Mouse (Mus musculus): ENCODE results near the gene Notum. TPM values are rescaled to one million over a fixed set of nuclear protein-coding genes. Genes with fewer than 3 reads are reported as not detected.

Gene Notum
- polyA plus RNA-seq, 1 experiment from 2014 or later: 2.5 TPM

DNA sequence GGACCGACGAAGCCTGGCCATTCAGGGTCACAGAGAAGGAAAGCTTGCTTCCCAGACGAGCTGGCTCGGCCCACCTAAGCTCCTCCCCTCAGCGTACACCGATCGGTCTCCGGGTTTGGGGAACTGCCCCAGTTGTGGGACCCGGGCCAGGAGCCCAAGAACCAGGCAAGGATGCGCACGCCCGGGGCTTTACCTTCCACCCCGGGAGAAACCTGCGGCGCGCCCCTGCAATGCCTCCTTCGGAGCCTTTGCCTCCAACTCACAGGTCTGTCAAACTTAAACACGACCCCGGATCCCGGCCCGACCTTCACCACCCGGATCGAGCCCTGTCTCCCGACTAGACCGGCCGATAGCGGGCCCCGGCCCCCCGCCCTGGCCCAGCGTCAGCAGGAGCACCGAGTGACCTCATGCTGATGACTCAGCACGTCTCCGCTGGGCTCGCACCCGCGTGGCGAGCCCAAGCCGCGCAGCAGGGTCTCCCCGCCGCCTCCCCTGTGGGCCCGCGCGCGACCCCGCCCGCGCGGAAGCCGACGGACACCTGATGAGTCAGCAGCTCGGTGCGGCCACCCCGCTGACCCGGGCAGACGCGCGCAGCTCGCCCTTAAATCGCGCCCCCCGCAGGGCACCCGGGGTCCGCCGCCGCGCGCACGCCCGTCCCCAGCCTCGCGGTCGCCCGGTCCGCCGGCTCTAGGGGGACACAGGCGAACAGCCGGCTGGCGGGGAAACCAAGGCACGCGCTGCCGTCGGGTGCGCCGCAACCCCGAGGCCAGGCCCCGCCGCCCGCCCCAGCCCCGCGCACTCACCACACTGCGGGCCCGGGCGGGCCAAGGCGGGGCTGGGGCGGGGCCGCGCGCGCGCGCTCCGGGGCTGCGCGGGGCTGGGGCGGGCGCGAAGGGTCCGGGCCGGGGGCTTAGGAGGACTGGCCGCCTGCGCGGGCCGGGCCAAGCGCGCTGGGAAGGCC, 28.1 kb downstream of the Notum start:
- Histone ChIP-seq H3K36me3 (ENCODE audit: control insufficient read depth, insufficient read depth, low read length) (peaks cover 5% of the 10 kb centered on the region; the same call in 1 of the 2 replicates), H3K9ac (ENCODE audit: low read length) (peak overlapping the region; percentile 99), H3K4me2 (ENCODE audit: low read depth, low read length) (peak overlapping the region; percentile 82), H3K27me3 (ENCODE audit: control insufficient read depth, insufficient read depth, low read length) (no peaks in the 10 kb centered on the region), H3K9me3 (replicated peaks; ENCODE audit: control insufficient read depth, low read length) (no peaks in the 10 kb centered on the region), H3K4me1 (ENCODE audit: control insufficient read depth, insufficient read depth, low read length) (peaks cover 39% of the 10 kb centered on the region), H3K4me3 (replicated peaks; ENCODE audit: low read length) (peak overlapping the region; percentile 91), H3K27ac (ENCODE audit: low read length) (peak overlapping the region; percentile 96)
- peak; percentile 78 for ATAC-seq (ENCODE audit: insufficient read depth, low FRiP score)
- under 1% methylated on average over 104 of the region's 116 CpGs for WGBS

DNA sequence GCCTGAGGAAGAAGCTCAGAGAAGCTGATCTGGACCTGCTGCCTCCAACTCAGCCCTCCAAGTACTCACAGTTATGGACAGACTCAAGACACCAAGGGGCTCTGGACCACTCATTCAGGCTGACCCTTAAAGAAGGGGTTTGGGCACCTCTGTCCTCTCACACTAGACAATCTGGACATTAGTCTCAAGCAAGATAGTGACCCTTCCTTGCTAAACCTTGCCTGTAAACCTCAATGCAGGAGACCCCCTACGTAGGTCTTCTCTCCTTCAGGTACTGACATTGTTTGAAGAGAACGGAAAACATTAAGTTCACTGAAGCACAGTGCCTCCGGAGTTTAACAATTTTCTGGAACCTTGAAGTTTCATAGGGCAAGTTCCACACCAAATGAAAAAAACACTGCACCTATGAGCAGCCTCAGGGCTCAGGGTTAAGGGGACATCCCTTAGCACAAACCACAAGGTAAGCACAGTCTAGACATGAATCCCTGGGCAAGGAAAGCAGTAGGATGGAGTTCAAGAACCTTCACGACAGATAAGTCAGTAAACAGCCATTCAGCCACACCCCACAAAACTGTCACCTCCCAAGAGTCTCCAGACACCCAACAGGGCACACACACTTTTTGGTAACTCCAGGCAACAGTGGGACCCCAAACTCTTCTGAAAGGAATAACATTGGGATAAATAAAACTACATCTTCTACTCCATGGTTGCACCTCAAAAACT, 29.1 kb downstream of the Notum start:
- ATAC-seq (ENCODE audit: insufficient read depth, low FRiP score): no peak
- Histone ChIP-seq H3K36me3 (ENCODE audit: control insufficient read depth, insufficient read depth, low read length) (peaks cover 5% of the 10 kb centered on the region; the same call in 1 of the 2 replicates), H3K9ac (ENCODE audit: low read length) (peak overlapping the region; percentile 99), H3K27ac (ENCODE audit: low read length) (peak overlapping the region; percentile 96), H3K4me2 (ENCODE audit: low read depth, low read length) (peak overlapping the region; percentile 82), H3K27me3 (ENCODE audit: control insufficient read depth, insufficient read depth, low read length) (no peaks in the 10 kb centered on the region), H3K4me1 (ENCODE audit: control insufficient read depth, insufficient read depth, low read length) (peaks cover 39% of the 10 kb centered on the region), H3K4me3 (replicated peaks; ENCODE audit: low read length) (peak overlapping the region; percentile 91), H3K9me3 (replicated peaks; ENCODE audit: control insufficient read depth, low read length) (no peaks in the 10 kb centered on the region)
- 38% methylated on average over 4 of the region's 4 CpGs for WGBS

DNA sequence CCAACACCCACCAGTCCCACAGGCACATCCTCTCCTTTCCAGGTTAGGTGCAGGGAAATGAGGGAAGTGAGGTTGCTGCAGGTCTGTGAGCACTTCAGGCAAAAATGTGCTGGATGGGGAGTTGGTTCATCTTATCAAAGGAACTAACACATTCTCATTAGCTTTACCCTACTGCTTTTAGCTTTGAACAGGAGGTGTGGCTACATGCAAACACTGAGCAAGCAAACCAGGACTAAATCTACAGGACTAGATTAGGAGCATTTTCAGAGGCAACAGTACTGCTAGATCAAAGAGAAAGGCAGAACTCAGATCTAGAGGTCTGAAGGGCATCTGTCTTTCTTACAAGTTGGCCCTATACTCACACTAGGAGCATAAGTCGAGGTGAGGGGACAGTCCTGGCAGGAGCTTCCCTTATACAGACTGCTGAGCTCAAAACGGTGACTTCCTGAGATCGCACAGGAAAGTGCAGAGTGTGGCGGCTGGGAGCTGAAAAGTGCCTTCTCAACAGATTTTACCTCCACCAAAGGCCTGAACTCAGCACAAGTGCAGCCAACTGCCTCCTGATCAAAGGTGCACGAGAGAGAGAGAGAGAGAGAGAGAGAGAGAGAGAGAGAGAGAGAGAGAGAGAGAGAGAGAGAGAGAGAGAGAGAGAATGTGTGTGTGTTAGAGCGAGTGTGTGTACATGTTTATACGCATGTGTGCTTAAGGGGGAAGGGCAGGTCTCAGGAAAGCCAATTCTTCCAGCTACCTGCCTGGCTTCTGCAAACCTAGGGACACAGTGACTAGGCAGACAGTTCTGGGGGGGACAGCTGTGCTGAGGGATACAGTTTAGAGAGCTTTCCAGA, 29.9 kb downstream of the Notum start:
- H3K36me3 ChIP-seq (ENCODE audit: control insufficient read depth, insufficient read depth, low read length): peaks cover 5% of the 10 kb centered on the region; the same call in 1 of the 2 replicates
- ATAC-seq (ENCODE audit: insufficient read depth, low FRiP score): no peak
- H3K27ac ChIP-seq (ENCODE audit: low read length): peak overlapping the region; percentile 96
- H3K27me3 ChIP-seq (ENCODE audit: control insufficient read depth, insufficient read depth, low read length): no peaks in the 10 kb centered on the region
- peak overlapping the region; percentile 91 for H3K4me3 ChIP-seq (replicated peaks; ENCODE audit: low read length)
- H3K4me1 ChIP-seq (ENCODE audit: control insufficient read depth, insufficient read depth, low read length): peaks cover 39% of the 10 kb centered on the region
- 22% methylated on average over 7 of the region's 7 CpGs for WGBS
- peak overlapping the region; percentile 82 for H3K4me2 ChIP-seq (ENCODE audit: low read depth, low read length)
- H3K9ac ChIP-seq (ENCODE audit: low read length): peak overlapping the region; percentile 99
- H3K9me3 ChIP-seq (replicated peaks; ENCODE audit: control insufficient read depth, low read length): no peaks in the 10 kb centered on the region

DNA sequence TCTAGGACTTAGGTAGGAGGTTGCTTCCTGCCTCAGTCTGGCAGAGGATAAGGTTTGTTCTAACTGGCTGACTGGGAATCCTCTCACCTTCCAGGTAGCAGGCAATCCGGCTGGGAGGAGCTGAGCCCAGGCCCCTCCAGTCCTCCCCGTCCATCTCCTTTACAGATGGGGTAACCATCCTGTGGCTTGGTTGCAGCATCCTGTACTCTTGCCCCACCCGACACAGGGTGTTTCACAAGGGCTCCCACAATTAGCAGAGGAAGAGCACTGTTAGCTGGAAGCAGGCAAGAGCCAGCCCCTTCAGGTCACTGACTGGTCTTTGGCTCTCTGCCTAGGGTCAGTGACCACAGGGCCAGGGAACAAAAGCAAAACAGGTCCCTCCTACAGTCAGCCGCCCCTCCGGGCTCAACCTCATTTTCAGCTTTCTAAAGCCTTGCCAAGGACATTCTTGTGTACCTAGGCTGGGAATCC, 30.5 kb downstream of the Notum start:
- Histone ChIP-seq H3K9ac (ENCODE audit: low read length) (peak overlapping the region; percentile 67), H3K9me3 (replicated peaks; ENCODE audit: control insufficient read depth, low read length) (no peaks in the 10 kb centered on the region), H3K4me2 (ENCODE audit: low read depth, low read length) (peak overlapping the region; percentile 42)

DNA sequence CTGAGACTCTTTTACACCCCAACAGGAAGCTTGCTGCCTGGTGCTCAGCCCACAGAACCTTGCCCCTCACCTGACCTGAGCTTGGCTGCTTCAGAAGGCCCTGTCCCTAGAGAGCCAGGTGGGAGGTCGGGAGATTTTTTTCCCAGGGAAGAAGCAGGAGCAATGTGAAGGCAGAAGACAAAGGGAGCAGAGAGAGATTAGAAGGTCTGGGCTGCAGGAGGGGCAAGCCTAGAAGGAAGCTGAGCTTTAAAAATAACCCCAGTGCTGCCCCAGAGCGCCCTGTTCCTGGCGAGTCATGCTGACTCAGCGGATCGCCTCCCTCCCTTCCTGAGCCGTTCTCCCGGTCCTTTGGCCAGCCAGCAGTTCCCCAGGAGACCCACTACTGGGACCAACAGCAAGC, 31.1 kb downstream of the Notum start:
- peak overlapping the region; percentile 96 for H3K27ac ChIP-seq (ENCODE audit: low read length)
- ATAC-seq (ENCODE audit: insufficient read depth, low FRiP score): no peak
- WGBS: 34% methylated on average over 7 of the region's 7 CpGs
- H3K27me3 ChIP-seq (ENCODE audit: control insufficient read depth, insufficient read depth, low read length): no peaks in the 10 kb centered on the region
- peak overlapping the region; percentile 67 for H3K9ac ChIP-seq (ENCODE audit: low read length)
- H3K4me2 ChIP-seq (ENCODE audit: low read depth, low read length): peak overlapping the region; percentile 42
- no peaks in the 10 kb centered on the region for H3K9me3 ChIP-seq (replicated peaks; ENCODE audit: control insufficient read depth, low read length)
- H3K4me3 ChIP-seq (replicated peaks; ENCODE audit: low read length): peak overlapping the region; percentile 32
- peaks cover 45% of the 10 kb centered on the region for H3K4me1 ChIP-seq (ENCODE audit: control insufficient read depth, insufficient read depth, low read length)
- peaks cover 5% of the 10 kb centered on the region; the same call in 1 of the 2 replicates for H3K36me3 ChIP-seq (ENCODE audit: control insufficient read depth, insufficient read depth, low read length)

More for the DNA sequence above, 30.5 kb downstream of the Notum start:
- H3K27ac ChIP-seq (ENCODE audit: low read length): peak overlapping the region; percentile 96
- WGBS: 38% methylated on average over 5 of the region's 5 CpGs
- peaks cover 40% of the 10 kb centered on the region for H3K4me1 ChIP-seq (ENCODE audit: control insufficient read depth, insufficient read depth, low read length)
- H3K27me3 ChIP-seq (ENCODE audit: control insufficient read depth, insufficient read depth, low read length): no peaks in the 10 kb centered on the region
- ATAC-seq (ENCODE audit: insufficient read depth, low FRiP score): no peak
- H3K36me3 ChIP-seq (ENCODE audit: control insufficient read depth, insufficient read depth, low read length): peaks cover 5% of the 10 kb centered on the region; the same call in 1 of the 2 replicates
- peak overlapping the region; percentile 32 for H3K4me3 ChIP-seq (replicated peaks; ENCODE audit: low read length)

DNA sequence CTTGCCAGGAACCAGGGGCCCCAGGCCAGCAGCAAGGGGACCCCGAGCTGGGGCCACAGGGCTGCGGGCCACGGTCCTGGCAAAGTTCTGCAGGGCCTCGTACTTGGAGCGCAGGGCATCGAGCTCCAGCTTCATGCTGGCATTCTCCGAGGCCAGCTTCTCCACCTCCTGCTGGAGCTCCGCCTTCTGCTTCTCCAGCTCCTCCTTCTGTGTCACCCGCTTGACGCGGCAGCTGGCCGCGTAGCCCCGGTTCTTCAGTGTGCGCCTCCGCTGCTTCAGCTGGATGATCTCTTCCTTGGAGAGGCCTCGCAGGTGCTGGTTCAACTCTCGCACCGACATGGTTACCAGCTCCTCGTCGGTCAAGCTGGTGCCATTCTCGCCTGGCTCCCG, 31.6 kb downstream of the Notum start:
- Histone ChIP-seq H3K9me3 (replicated peaks; ENCODE audit: control insufficient read depth, low read length) (no peaks in the 10 kb centered on the region), H3K36me3 (ENCODE audit: control insufficient read depth, insufficient read depth, low read length) (peaks cover 5% of the 10 kb centered on the region; the same call in 1 of the 2 replicates), H3K4me3 (replicated peaks; ENCODE audit: low read length) (peak overlapping the region; percentile 32), H3K4me1 (ENCODE audit: control insufficient read depth, insufficient read depth, low read length) (peaks cover 45% of the 10 kb centered on the region), H3K4me2 (ENCODE audit: low read depth, low read length) (peak overlapping the region; percentile 42), H3K27me3 (ENCODE audit: control insufficient read depth, insufficient read depth, low read length) (no peaks in the 10 kb centered on the region), H3K27ac (ENCODE audit: low read length) (peak overlapping the region; percentile 96), H3K9ac (ENCODE audit: low read length) (peak overlapping the region; percentile 67)
- no peak for ATAC-seq (ENCODE audit: insufficient read depth, low FRiP score)
- whole genome bisulfite sequencing: 71% methylated on average over 23 of the region's 23 CpGs

DNA sequence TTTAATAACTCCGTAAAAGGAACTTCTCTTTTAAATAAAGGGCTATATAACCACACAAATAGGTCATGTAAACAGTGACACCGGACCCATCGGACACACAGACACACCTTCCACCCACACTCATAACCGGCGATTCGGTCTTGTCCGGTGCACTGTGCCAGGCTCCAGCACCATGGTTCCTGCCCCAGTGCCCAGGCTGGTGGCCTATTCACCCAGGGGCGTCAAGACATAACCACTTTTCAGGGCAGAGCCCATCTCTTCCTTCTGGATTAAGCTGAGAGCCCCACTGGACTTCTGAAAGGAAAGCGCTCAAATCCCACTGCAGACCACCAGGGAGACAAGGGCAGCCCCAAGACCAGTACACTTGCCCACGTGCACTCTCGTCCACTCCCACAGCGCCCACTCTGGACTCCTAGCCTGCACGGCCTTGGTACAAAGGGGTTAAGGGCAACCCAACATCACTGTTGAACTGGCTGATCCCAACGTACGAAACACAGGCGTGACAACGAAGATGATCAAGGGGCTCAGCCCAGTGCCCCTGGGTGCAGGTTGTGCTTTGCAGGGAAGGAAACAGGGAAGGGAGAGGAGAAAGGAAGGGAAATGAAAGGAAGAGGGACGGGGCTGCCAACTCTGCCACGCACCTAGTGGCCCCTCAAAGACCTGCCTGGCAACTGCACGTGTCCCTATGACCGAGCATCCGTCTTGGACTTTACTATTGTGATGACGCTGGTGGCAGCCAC, 32.2 kb downstream of the Notum start:
- peak overlapping the region; percentile 32 for H3K4me3 ChIP-seq (replicated peaks; ENCODE audit: low read length)
- no peaks in the 10 kb centered on the region for H3K9me3 ChIP-seq (replicated peaks; ENCODE audit: control insufficient read depth, low read length)
- peak overlapping the region; percentile 42; the same call in 1 of the 2 replicates for H3K4me2 ChIP-seq (ENCODE audit: low read depth, low read length)
- H3K9ac ChIP-seq (ENCODE audit: low read length): 0 out of 2 replicates have a peak overlapping the region, but pooled peaks have one; percentile 26
- 90% methylated on average over 23 of the region's 23 CpGs for WGBS
- peaks cover 5% of the 10 kb centered on the region; the same call in 1 of the 2 replicates for H3K36me3 ChIP-seq (ENCODE audit: control insufficient read depth, insufficient read depth, low read length)
- H3K27ac ChIP-seq (ENCODE audit: low read length): peak overlapping the region; percentile 96
- H3K27me3 ChIP-seq (ENCODE audit: control insufficient read depth, insufficient read depth, low read length): no peaks in the 10 kb centered on the region
- H3K4me1 ChIP-seq (ENCODE audit: control insufficient read depth, insufficient read depth, low read length): peaks cover 47% of the 10 kb centered on the region
- no peak for ATAC-seq (ENCODE audit: insufficient read depth, low FRiP score)

Data from stomach, embryonic 16.5 days (tissue).